Mouse (Mus musculus) megakaryocyte, embryonic 14.5 days (primary cell): ENCODE data around the gene Lrrc32.

Source experiments
- FLI1 ChIP-seq: IDR thresholded peaks from 2 replicates; pipeline ENCODE4 v1.6.1; 2012; ENCODE audit warnings: low read length, inconsistent platforms, mixed read lengths
- GATA1 ChIP-seq: IDR thresholded peaks from 3 replicates; pipeline ENCODE4 v1.6.1; 2012; ENCODE audit warnings: mixed read lengths, low read length, inconsistent platforms, borderline replicate concordance

- TF ChIP-seq GATA1, result no peak
- TF ChIP-seq FLI1, result no peak
These were observed 62.0 kb downstream of the Lrrc32 start for GRCm38 (mm10) chr7:98551041-98551440.
